In the genomic region with DNA sequence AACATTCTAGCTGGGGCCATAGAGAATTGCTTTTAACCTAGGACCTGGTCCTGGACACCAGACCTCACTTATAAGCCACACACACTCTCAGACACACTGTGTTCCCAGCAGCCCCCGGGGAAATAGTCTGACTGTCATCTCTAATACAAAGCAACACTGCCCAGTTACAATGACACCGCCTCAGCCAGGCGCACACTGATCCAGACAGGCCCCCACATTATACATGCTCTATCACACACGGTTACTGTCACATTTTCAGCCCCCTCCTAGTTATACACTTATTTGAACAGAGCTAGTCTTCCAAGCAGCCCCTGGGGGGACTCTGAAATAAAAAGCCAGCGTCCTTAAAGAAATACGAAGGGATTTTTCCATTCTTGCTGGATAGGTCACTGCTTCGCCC, we compare ENCODE assay signal across 11 mouse cellular contexts. TPM values are rescaled to one million over a fixed set of nuclear protein-coding genes. Genes with fewer than 3 reads are reported as not detected.
DNase-seq lines count a peak whose midpoint lies in the region; ATAC-seq and TF ChIP-seq lines count a peak whose summit lies in the region.
"Had no signal": no experiment of that assay in that cellular context is flagged by ENCODE, and none has a peak within 500 bp of the region (broad histone marks: within the 10 kb centered on the region; RNA-seq: fewer than 3 reads in every experiment).

No protein-coding gene starts in this region.

- H3K4me2 ChIP-seq in midbrain, postnatal 0 days (ENCODE audit: low read depth, low read length, poor library complexity, severe bottlenecking): no peak overlapping the region

- ATAC-seq in midbrain, postnatal 0 days (ENCODE audit: low FRiP score): no peak
- ATAC-seq: intestine, embryonic 16.5 days had no signal

- no peak for TF ChIP-seq CTCF in layer of hippocampus, adult 2 months (conservative IDR thresholded peaks at IDR 0.05)
- TF ChIP-seq CTCF in embryonic fibroblast, embryonic 13.5 days (IDR thresholded peaks at IDR 0.05; ENCODE audit: borderline replicate concordance, insufficient read depth, low read length): no peak
- TF ChIP-seq CTCF in midbrain, postnatal 0 days (IDR thresholded peaks at IDR 0.05): no peak

- TF ChIP-seq POLR2A in embryonic fibroblast, embryonic 13.5 days (IDR thresholded peaks at IDR 0.05; ENCODE audit: low read depth, low read length): no peak

- H3K27ac ChIP-seq in layer of hippocampus, adult 2 months: peak overlapping the region; percentile 60; the same call in 1 of the 2 replicates
- H3K27ac ChIP-seq in embryonic fibroblast, embryonic 13.5 days (ENCODE audit: insufficient read depth, low read length): peak overlapping the region; percentile 81
- H3K27ac ChIP-seq in midbrain, postnatal 0 days (ENCODE audit: low read depth, low read length): no peak overlapping the region

- no peak overlapping the region for H3K9ac ChIP-seq in midbrain, postnatal 0 days (replicated peaks; ENCODE audit: low read length, poor library complexity, severe bottlenecking)

- H3K9me3 ChIP-seq in midbrain, postnatal 0 days (ENCODE audit: low read length): no peaks in the 10 kb centered on the region

- WGBS in midbrain, postnatal 0 days: 49% methylated on average over 7 of the region's 7 CpGs

- no peak overlapping the region for H3K4me3 ChIP-seq in layer of hippocampus, adult 2 months
- H3K4me3 ChIP-seq in embryonic fibroblast, embryonic 13.5 days (ENCODE audit: insufficient read depth, low read length): no peak overlapping the region
- no peak overlapping the region for H3K4me3 ChIP-seq in midbrain, postnatal 0 days (ENCODE audit: low read depth, low read length)

- DNase-seq in cerebellum, adult 9-11 months: peak; percentile 41
- no peak for DNase-seq in cerebellum, adult 9-10 months
- no peak for DNase-seq in layer of hippocampus, adult 2 months (ENCODE audit: low spot score in 2 of 2)
- no peak for DNase-seq in layer of hippocampus, postnatal 36 days
- peak; percentile 47 for DNase-seq in midbrain, postnatal 0 days (ENCODE audit: low spot score)
- no peak for DNase-seq in left cerebral cortex, postnatal 25 days (ENCODE audit: low spot score in 2 of 2)
- DNase-seq in layer of hippocampus, adult 9-10 months (ENCODE audit: low spot score): no peak
- DNase-seq: cerebellum, adult 11 months had no signal

- peaks cover 34% of the 10 kb centered on the region for H3K4me1 ChIP-seq in embryonic fibroblast, embryonic 13.5 days (ENCODE audit: control insufficient read depth, insufficient read depth, low read length)
- peaks cover 26% of the 10 kb centered on the region for H3K4me1 ChIP-seq in midbrain, postnatal 0 days (ENCODE audit: insufficient read depth, low read length)

- peaks cover 2% of the 10 kb centered on the region; the same call in 1 of the 2 replicates for H3K36me3 ChIP-seq in midbrain, postnatal 0 days (ENCODE audit: insufficient read depth, low read length)

- intact Hi-C loops in left cerebral cortex, postnatal 25 days (cut with DNase I): no loop called here

- H3K27me3 ChIP-seq in midbrain, postnatal 0 days (ENCODE audit: insufficient read depth, low read length): no peaks in the 10 kb centered on the region

RNA-seq across cellular contexts. Expression of gene Phldb1, which starts 12.4 kb away (rescaled TPM):
- 10 to 100 TPM; 71.8 to 86.4 TPM for total RNA-seq in layer of hippocampus, adult 2 months (2021)
- 10 to 100 TPM; 88.5 to 95.6 TPM for total RNA-seq in layer of hippocampus, postnatal 36 days (2021)
- 61.2 and 68.8 TPM in 2 replicates for polyA plus RNA-seq in embryonic fibroblast, embryonic 13.5 days (2011; ENCODE audit: insufficient read length, low read depth, missing spikeins)
- total RNA-seq in midbrain, postnatal 0 days (2014; rRNA removed): 140 and 154 TPM in 2 replicates
- 34.8 and 41.0 TPM in 2 replicates for polyA plus RNA-seq in midbrain, postnatal 0 days (2015; fragmentation: Nextera tagmentation; extraction: Ambion mirVana)
- total RNA-seq in left cerebral cortex, postnatal 25 days (2021): 10 to 100 TPM; 54.9 to 70.7 TPM

RNA-seq across cellular contexts. Expression of gene Arcn1, which starts 45.1 kb away (rescaled TPM):
- 100 to 1,000 TPM in 1 of 2 experiments, 10 to 100 TPM in 1; 100.0 to 103 TPM for total RNA-seq in layer of hippocampus, adult 2 months (2021)
- total RNA-seq in layer of hippocampus, postnatal 36 days (2021): 100 to 1,000 TPM; 104 to 112 TPM
- 255 and 260 TPM in 2 replicates for polyA plus RNA-seq in embryonic fibroblast, embryonic 13.5 days (2011; ENCODE audit: insufficient read length, low read depth, missing spikeins)
- 93.7 and 108 TPM in 2 replicates for total RNA-seq in midbrain, postnatal 0 days (2014; rRNA removed)
- 102 and 106 TPM in 2 replicates for polyA plus RNA-seq in midbrain, postnatal 0 days (2015; fragmentation: Nextera tagmentation; extraction: Ambion mirVana)
- 100 to 1,000 TPM in 1 of 2 experiments, 10 to 100 TPM in 1; 98.0 to 103 TPM for total RNA-seq in left cerebral cortex, postnatal 25 days (2021)

RNA-seq across cellular contexts. Expression of gene Ift46, which starts 45.1 kb away (rescaled TPM):
- total RNA-seq in layer of hippocampus, adult 2 months (2021): 10 to 100 TPM; 73.9 to 84.9 TPM
- total RNA-seq in layer of hippocampus, postnatal 36 days (2021): 10 to 100 TPM; 68.1 to 69.1 TPM
- polyA plus RNA-seq in embryonic fibroblast, embryonic 13.5 days (2011; ENCODE audit: insufficient read length, low read depth, missing spikeins): 128 and 132 TPM in 2 replicates
- total RNA-seq in midbrain, postnatal 0 days (2014; rRNA removed): 64.8 and 72.1 TPM in 2 replicates
- 151 and 170 TPM in 2 replicates for polyA plus RNA-seq in midbrain, postnatal 0 days (2015; fragmentation: Nextera tagmentation; extraction: Ambion mirVana)
- 10 to 100 TPM; 68.8 to 83.5 TPM for total RNA-seq in left cerebral cortex, postnatal 25 days (2021)

RNA-seq across cellular contexts. Expression of gene Treh, which starts 49.5 kb away (rescaled TPM):
- total RNA-seq in layer of hippocampus, adult 2 months (2021): under 1 TPM in 1 of 2 experiments, not detected in 1; 0.18 TPM
- not detected for total RNA-seq in layer of hippocampus, postnatal 36 days (2021)
- not detected in 2 replicates for polyA plus RNA-seq in embryonic fibroblast, embryonic 13.5 days (2011; ENCODE audit: insufficient read length, low read depth, missing spikeins)
- total RNA-seq in midbrain, postnatal 0 days (2014; rRNA removed): not detected in 2 replicates
- not detected in 2 replicates for polyA plus RNA-seq in midbrain, postnatal 0 days (2015; fragmentation: Nextera tagmentation; extraction: Ambion mirVana)
- under 1 TPM; 0.25 to 0.34 TPM for total RNA-seq in left cerebral cortex, postnatal 25 days (2021)
- total RNA-seq: left cerebral cortex, postnatal 14 days had no signal

Comparison
In these comparisons a context has a peak if more than half of its experiments do, and no peak if none do; other contexts are left out.
1. DNase-seq: peak in cerebellum, adult 9-11 months (single experiment) and midbrain, postnatal 0 days (single experiment); none in cerebellum, adult 9-10 months (single experiment), layer of hippocampus, adult 2 months (0 of 2), layer of hippocampus, postnatal 36 days (0 of 2), left cerebral cortex, postnatal 25 days (0 of 2) and layer of hippocampus, adult 9-10 months (single experiment).